Mouse (Mus musculus) hindbrain, embryonic 11.5 days (tissue): ENCODE data around the gene Tnfsf14. TPM values are rescaled to one million over a fixed set of nuclear protein-coding genes. Genes with fewer than 3 reads are reported as not detected.

Experiments used
- ATAC-seq: fragments of 200-750 bp; cut with Nextera tagmentation; 2 replicates; pipeline ENCODE4 v1.8.0; 2017; ENCODE audit warnings: mild to moderate bottlenecking, moderate TSS enrichment, moderate library complexity; ENCODE audit not compliant: low FRiP score
- DNase-seq: peaks from one replicate; pipeline ENCODE4 v3.0.0-alpha.2; 2015; ENCODE audit warnings: low spot score
- H3K27ac ChIP-seq: fragments of 300-500 bp; sonication (generic); 2 replicates; pipeline ENCODE4 v1.5.1; 2014; ENCODE audit warnings: mild to moderate bottlenecking, low read depth, low read length
- H3K27me3 ChIP-seq: fragments of 300-500 bp; sonication (generic); 2 replicates; pipeline ENCODE4 v1.6.1; 2014; ENCODE audit warnings: mild to moderate bottlenecking, low read length, moderate library complexity, mixed read lengths; ENCODE audit not compliant: control insufficient read depth, insufficient read depth
- H3K36me3 ChIP-seq: fragments of 300-500 bp; sonication (generic); 2 replicates; pipeline ENCODE4 v1.6.1; 2014; ENCODE audit warnings: mild to moderate bottlenecking, low read length, moderate library complexity, mixed read lengths; ENCODE audit not compliant: control insufficient read depth, insufficient read depth
- H3K4me1 ChIP-seq: fragments of 300-500 bp; sonication (generic); replicated peaks from 2 replicates; pipeline ENCODE4 v1.6.1; 2014; ENCODE audit warnings: low read length, mixed read lengths; ENCODE audit not compliant: control insufficient read depth, insufficient read depth
- H3K4me2 ChIP-seq: fragments of 300-500 bp; sonication (generic); replicated peaks from 2 replicates; pipeline ENCODE4 v1.6.1; 2014; ENCODE audit warnings: mild to moderate bottlenecking, low read depth, low read length
- H3K4me3 ChIP-seq: fragments of 300-500 bp; sonication (generic); 2 replicates; pipeline ENCODE4 v1.5.1; 2014; ENCODE audit warnings: low read depth, low read length
- H3K9ac ChIP-seq: fragments of 300-500 bp; sonication (generic); 2 replicates; pipeline ENCODE4 v1.6.1; 2014; ENCODE audit warnings: low read depth, low read length
- H3K9me3 ChIP-seq: fragments of 300-500 bp; sonication (generic); 2 replicates; pipeline ENCODE4 v1.6.1; 2016; ENCODE audit warnings: low read length; ENCODE audit not compliant: control insufficient read depth
- WGBS: fragments of 180-500 bp; shearing (Covaris S2); extraction: QIAGEN DNeasy Blood & Tissue Kit; methylation state at CpG from one replicate; pipeline ENCODE4 v1.1.7; 2014; 5-methylcytosine and 5-hydroxymethylcytosine counted together
- polyA plus RNA-seq: library from polyadenylated mRNA; unstranded; fragments of >200 nt; fragmentation: Nextera tagmentation; extraction: Ambion mirVana; gene quantifications from 2 replicates; pipeline ENCODE4 v1.2.1, GENCODE M21; 2014

Gene Tnfsf14
- polyA plus RNA-seq, 1 experiment from 2014 or later = 0.09 TPM

DNA sequence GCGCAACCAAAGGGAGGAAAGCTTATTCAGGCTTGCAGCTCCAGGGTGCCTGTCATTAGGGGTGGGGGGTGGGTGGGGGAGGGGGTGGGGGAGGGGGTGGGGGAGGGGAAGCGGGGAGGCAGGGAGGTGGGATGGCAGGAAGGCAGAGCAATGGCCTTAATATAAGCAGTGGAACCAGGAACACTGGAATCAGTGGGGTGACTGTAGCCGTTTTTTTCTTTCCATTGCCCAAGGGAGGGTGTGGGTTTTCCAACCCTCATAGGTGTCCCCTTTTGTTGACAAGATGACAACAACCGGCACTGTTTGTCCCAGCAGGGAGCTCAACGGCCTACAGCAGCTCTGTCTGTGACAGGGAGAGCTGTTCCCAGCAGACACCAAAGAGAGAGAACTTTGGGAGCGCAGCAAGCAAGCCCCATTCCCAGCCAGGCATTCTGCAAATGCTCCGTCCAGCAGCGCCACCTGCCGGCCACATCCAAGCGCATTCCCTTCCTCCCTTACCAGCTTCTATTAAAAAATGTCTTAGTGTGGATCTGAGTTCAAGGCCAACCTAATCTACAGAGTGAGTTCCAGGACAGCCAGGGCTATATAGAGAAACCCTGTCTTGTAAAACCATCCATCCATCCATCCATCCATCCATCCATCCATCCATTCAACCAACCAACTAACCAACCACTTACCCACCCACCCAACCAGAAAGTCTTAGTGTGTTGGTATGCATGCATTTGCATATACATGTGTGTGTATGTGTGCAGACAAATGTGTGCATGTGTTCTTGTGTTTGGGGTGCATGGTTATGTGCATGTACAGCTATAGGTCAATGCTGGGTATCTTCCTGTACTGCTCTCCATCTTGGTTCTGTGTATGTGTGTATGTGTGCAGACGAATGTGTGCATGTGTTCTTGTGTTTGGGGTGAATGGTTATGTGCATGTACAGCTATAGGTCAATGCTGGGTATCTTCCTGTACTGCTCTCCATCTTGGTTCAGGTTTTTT is 26.9 kb downstream of the Tnfsf14 start:
- H3K4me3 ChIP-seq = no peak overlapping the region
- ATAC-seq (peak; percentile 76), DNase-seq (peak; percentile 94)
- no peaks in the 10 kb centered on the region for H3K9me3 ChIP-seq
- no peaks in the 10 kb centered on the region for H3K4me1 ChIP-seq
- H3K4me2 ChIP-seq = peak overlapping the region; percentile 24; the same call in 1 of the 2 replicates
- H3K27ac ChIP-seq = no peak overlapping the region
- no peaks in the 10 kb centered on the region for H3K27me3 ChIP-seq
- no peak overlapping the region for H3K9ac ChIP-seq
- 13% methylated on average over 11 of the region's 11 CpGs for WGBS
- H3K36me3 ChIP-seq = no peaks in the 10 kb centered on the region

DNA sequence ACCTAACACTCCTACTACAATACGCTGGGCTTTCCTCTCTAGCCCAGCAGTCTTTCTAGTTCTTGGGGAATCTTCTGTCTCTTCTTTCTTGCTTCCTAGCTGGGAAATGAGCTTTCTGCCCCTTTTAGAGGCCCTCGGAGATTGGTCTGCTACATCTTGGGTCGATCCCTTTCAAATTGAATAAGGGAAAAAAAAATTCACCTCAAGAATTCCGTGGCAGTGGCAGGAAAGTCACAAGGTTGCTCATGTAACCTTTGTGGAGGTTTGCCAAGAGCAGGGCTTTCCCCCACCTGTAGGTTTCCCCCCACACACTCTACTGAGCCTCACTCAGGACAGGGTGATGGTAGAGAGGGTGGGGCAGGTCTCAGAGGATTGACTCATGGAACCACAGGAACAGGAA is 40.2 kb downstream of the Tnfsf14 start:
- H3K27ac ChIP-seq = no peak overlapping the region
- H3K9ac ChIP-seq = no peak overlapping the region
- no peak overlapping the region for H3K4me2 ChIP-seq
- H3K4me1 ChIP-seq = no peaks in the 10 kb centered on the region; the same call in 1 of the 2 replicates
- 88% methylated on average over 4 of the region's 4 CpGs for WGBS
- no peak overlapping the region for H3K4me3 ChIP-seq
- DNase-seq (no peak), ATAC-seq (no peak)
- H3K27me3 ChIP-seq = peaks cover 16% of the 10 kb centered on the region
- H3K36me3 ChIP-seq = no peaks in the 10 kb centered on the region
- H3K9me3 ChIP-seq = no peaks in the 10 kb centered on the region

GRCm38 (mm10) chr17:57153006-57153405 is 41.0 kb downstream of the Tnfsf14 start:
- Histone ChIP-seq H3K27ac (no peak overlapping the region), H3K4me1 (no peaks in the 10 kb centered on the region; the same call in 1 of the 2 replicates), H3K9ac (no peak overlapping the region), H3K4me2 (no peak overlapping the region), H3K36me3 (no peaks in the 10 kb centered on the region), H3K4me3 (no peak overlapping the region), H3K27me3 (peaks cover 23% of the 10 kb centered on the region), H3K9me3 (no peaks in the 10 kb centered on the region)
- ATAC-seq (no peak), DNase-seq (no peak)
- WGBS = 87% methylated on average over 6 of the region's 6 CpGs

- Histone ChIP-seq H3K27me3 (peaks cover 23% of the 10 kb centered on the region), H3K4me2 (peak within 1 kb of the TSS; percentile 49), H3K4me1 (no peaks in the 10 kb centered on the region; the same call in 1 of the 2 replicates), H3K4me3 (peak within 1 kb of the TSS; percentile 28), H3K9ac (peak within 1 kb of the TSS; percentile 47), H3K36me3 (no peaks in the 10 kb centered on the region), H3K27ac (no peak within 1 kb of the TSS), H3K9me3 (no peaks in the 10 kb centered on the region)
- DNase-seq = peak; percentile 44
- 4% methylated on average over 38 of the region's 39 CpGs for WGBS
- 0 out of 2 replicates have a peak, but pooled peaks have one; percentile 35 for ATAC-seq
Observed at GRCm38 (mm10) chr17:57148994-57149803, 44.8 kb downstream of the Tnfsf14 start, which contains the start of gene Cd70. Gene Cd70 (minus strand): TSS chr17:57149777.

GRCm38 (mm10) chr17:57148343-57148742 is 45.6 kb downstream of the Tnfsf14 start:
- Histone ChIP-seq H3K4me2 (no peak overlapping the region), H3K9ac (no peak overlapping the region), H3K27ac (no peak overlapping the region), H3K9me3 (no peaks in the 10 kb centered on the region), H3K4me3 (no peak overlapping the region), H3K27me3 (peaks cover 23% of the 10 kb centered on the region), H3K36me3 (no peaks in the 10 kb centered on the region), H3K4me1 (no peaks in the 10 kb centered on the region; the same call in 1 of the 2 replicates)
- ATAC-seq (no peak), DNase-seq (no peak)
- 70% methylated on average over 4 of the region's 4 CpGs for WGBS

- DNase-seq = no peak
- H3K36me3 ChIP-seq = no peaks in the 10 kb centered on the region
- peaks cover 19% of the 10 kb centered on the region for H3K27me3 ChIP-seq
- H3K4me1 ChIP-seq = no peaks in the 10 kb centered on the region; the same call in 1 of the 2 replicates
- H3K9ac ChIP-seq = no peak overlapping the region
- 68% methylated on average over 1 of the region's 1 CpGs for WGBS
- H3K9me3 ChIP-seq = no peaks in the 10 kb centered on the region
- no peak overlapping the region for H3K4me2 ChIP-seq
- no peak overlapping the region for H3K27ac ChIP-seq
- no peak for ATAC-seq
- H3K4me3 ChIP-seq = no peak overlapping the region
Observed at GRCm38 (mm10) chr17:57145115-57145514, 48.9 kb downstream of the Tnfsf14 start.

GRCm38 (mm10) chr17:57143704-57144103 is 50.3 kb downstream of the Tnfsf14 start:
- H3K4me2 ChIP-seq = no peak overlapping the region
- no peaks in the 10 kb centered on the region for H3K36me3 ChIP-seq
- no peaks in the 10 kb centered on the region; the same call in 1 of the 2 replicates for H3K4me1 ChIP-seq
- H3K9ac ChIP-seq = no peak overlapping the region
- DNase-seq (no peak), ATAC-seq (no peak)
- H3K27ac ChIP-seq = no peak overlapping the region
- 87% methylated on average over 3 of the region's 3 CpGs for WGBS
- H3K27me3 ChIP-seq = peaks cover 7% of the 10 kb centered on the region
- no peak overlapping the region for H3K4me3 ChIP-seq
- H3K9me3 ChIP-seq = no peaks in the 10 kb centered on the region

DNA sequence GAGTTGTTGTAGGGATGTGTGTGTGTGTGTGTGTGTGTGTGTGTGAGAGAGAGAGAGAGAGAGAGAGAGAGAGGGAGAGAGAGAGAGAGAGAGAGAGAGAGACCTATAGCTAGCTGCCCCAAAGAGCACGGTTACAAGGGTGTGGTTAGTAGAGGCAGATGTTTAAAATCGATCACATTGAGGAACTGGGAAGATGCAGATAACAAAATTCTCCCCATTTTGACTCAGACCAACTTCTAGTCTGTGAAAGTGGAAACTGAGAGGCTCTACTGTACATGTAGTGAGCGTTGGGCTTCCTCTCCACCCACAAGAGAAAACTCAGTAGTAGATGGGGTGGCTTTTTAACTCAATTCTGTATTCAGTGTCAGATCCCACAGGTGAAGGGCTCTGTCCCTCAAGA is 54.3 kb downstream of the Tnfsf14 start:
- no peaks in the 10 kb centered on the region for H3K9me3 ChIP-seq
- H3K4me3 ChIP-seq = no peak overlapping the region
- DNase-seq (no peak), ATAC-seq (no peak)
- WGBS = 84% methylated on average over 3 of the region's 3 CpGs
- no peaks in the 10 kb centered on the region for H3K4me1 ChIP-seq
- no peak overlapping the region for H3K27ac ChIP-seq
- no peaks in the 10 kb centered on the region for H3K36me3 ChIP-seq
- no peak overlapping the region for H3K9ac ChIP-seq
- H3K4me2 ChIP-seq = no peak overlapping the region
- H3K27me3 ChIP-seq = no peaks in the 10 kb centered on the region
